Mouse (Mus musculus) neural tube, embryonic 15.5 days (tissue): Measurements from ENCODE around the gene Nos3. TPM values are rescaled to one million over a fixed set of nuclear protein-coding genes. Genes with fewer than 3 reads are reported as not detected.
A peak's percentile ranks its signal among the peaks of the same experiment; 100 is the strongest.

Experiments
- ATAC-seq: fragments of 200-750 bp; cut with Nextera tagmentation; 2 replicates; pipeline ENCODE4 v1.8.0; 2017; ENCODE audit warnings: mild to moderate bottlenecking, moderate TSS enrichment, moderate library complexity; ENCODE audit not compliant: low FRiP score
- H3K27ac ChIP-seq: fragments of 300-500 bp; sonication (generic); replicated peaks from 2 replicates; pipeline ENCODE4 v1.5.1; 2015; ENCODE audit warnings: mild to moderate bottlenecking, inconsistent platforms
- H3K27me3 ChIP-seq: fragments of 300-500 bp; sonication (generic); replicated peaks from 2 replicates; pipeline ENCODE4 v1.6.1; 2015; ENCODE audit warnings: inconsistent platforms
- H3K36me3 ChIP-seq: fragments of 300-500 bp; sonication (generic); 2 replicates; pipeline ENCODE4 v1.6.1; 2015; ENCODE audit warnings: inconsistent platforms
- H3K4me1 ChIP-seq: fragments of 300-500 bp; sonication (generic); 2 replicates; pipeline ENCODE4 v1.6.1; 2015; ENCODE audit warnings: inconsistent platforms
- H3K4me2 ChIP-seq: fragments of 300-500 bp; sonication (generic); 2 replicates; pipeline ENCODE4 v1.6.1; 2015; ENCODE audit warnings: inconsistent platforms, mild to moderate bottlenecking, moderate library complexity
- H3K4me3 ChIP-seq: fragments of 300-500 bp; sonication (generic); replicated peaks from 2 replicates; pipeline ENCODE4 v1.5.1; 2015; ENCODE audit warnings: mild to moderate bottlenecking, inconsistent platforms
- H3K9ac ChIP-seq: fragments of 300-500 bp; sonication (generic); replicated peaks from 2 replicates; pipeline ENCODE4 v1.6.1; 2015; ENCODE audit warnings: mild to moderate bottlenecking, inconsistent platforms
- H3K9me3 ChIP-seq: fragments of 300-500 bp; sonication (generic); replicated peaks from 2 replicates; pipeline ENCODE4 v1.6.1; 2016; ENCODE audit warnings: inconsistent platforms
- WGBS: fragments of 180-500 bp; shearing (Covaris S2); methylation state at CpG from one replicate; pipeline ENCODE4 v1.1.7; 2015; ENCODE audit warnings: mixed read lengths; 5-methylcytosine and 5-hydroxymethylcytosine counted together
- polyA plus RNA-seq: library from polyadenylated mRNA; unstranded; fragments of >200 nt; fragmentation: Nextera tagmentation; extraction: Ambion mirVana; gene quantifications from 2 replicates; pipeline ENCODE4 v1.2.1, GENCODE M21; 2015

Gene Nos3
- polyA plus RNA-seq, 1 experiment from 2014 or later = 9.3 TPM

- no peak overlapping the region for H3K9ac ChIP-seq
- H3K27ac ChIP-seq = no peak overlapping the region
- no peak overlapping the region for H3K4me2 ChIP-seq
- peaks cover 6% of the 10 kb centered on the region; the same call in 1 of the 2 replicates for H3K4me1 ChIP-seq
- H3K9me3 ChIP-seq = no peaks in the 10 kb centered on the region
- WGBS = 74% methylated on average over 3 of the region's 3 CpGs
- no peaks in the 10 kb centered on the region for H3K27me3 ChIP-seq
- no peak overlapping the region for H3K4me3 ChIP-seq
- no peak for ATAC-seq
- peaks cover 36% of the 10 kb centered on the region for H3K36me3 ChIP-seq
Observed at GRCm38 (mm10) chr5:24405389-24405876, 40.8 kb downstream of the Nos3 start.

GRCm38 (mm10) chr5:24408651-24409050 is 44.0 kb downstream of the Nos3 start:
- Histone ChIP-seq H3K27me3 (no peaks in the 10 kb centered on the region), H3K9me3 (no peaks in the 10 kb centered on the region), H3K4me2 (no peak overlapping the region), H3K4me3 (no peak overlapping the region), H3K36me3 (peaks cover 24% of the 10 kb centered on the region), H3K9ac (no peak overlapping the region), H3K27ac (no peak overlapping the region), H3K4me1 (no peaks in the 10 kb centered on the region)
- WGBS = 92% methylated on average over 13 of the region's 13 CpGs
- no peak for ATAC-seq

GRCm38 (mm10) chr5:24409466-24409865 is 44.9 kb downstream of the Nos3 start:
- WGBS = 78% methylated on average over 2 of the region's 2 CpGs
- no peaks in the 10 kb centered on the region for H3K4me1 ChIP-seq
- H3K9me3 ChIP-seq = no peaks in the 10 kb centered on the region
- no peak for ATAC-seq
- no peaks in the 10 kb centered on the region for H3K27me3 ChIP-seq
- H3K36me3 ChIP-seq = peaks cover 24% of the 10 kb centered on the region
- H3K4me2 ChIP-seq = no peak overlapping the region
- no peak overlapping the region for H3K27ac ChIP-seq
- H3K4me3 ChIP-seq = no peak overlapping the region
- no peak overlapping the region for H3K9ac ChIP-seq

- no peak for ATAC-seq
- Histone ChIP-seq H3K36me3 (peaks cover 5% of the 10 kb centered on the region), H3K27me3 (no peaks in the 10 kb centered on the region), H3K4me3 (no peak overlapping the region), H3K9ac (no peak overlapping the region), H3K4me1 (peaks cover 12% of the 10 kb centered on the region), H3K27ac (no peak overlapping the region), H3K4me2 (no peak overlapping the region), H3K9me3 (no peaks in the 10 kb centered on the region)
- 90% methylated on average over 2 of the region's 2 CpGs for WGBS
Observed at GRCm38 (mm10) chr5:24412063-24412462, 47.5 kb downstream of the Nos3 start.

- WGBS = 52% methylated on average over 11 of the region's 11 CpGs
- ATAC-seq = no peak
Observed at GRCm38 (mm10) chr5:24413042-24413693, 48.6 kb downstream of the Nos3 start, which contains the start of gene Asic3. Asic3 (plus strand) TSS chr5:24413392.

GRCm38 (mm10) chr5:24413938-24414337 is 49.3 kb downstream of the Nos3 start:
- Histone ChIP-seq H3K4me1 (peaks cover 14% of the 10 kb centered on the region), H3K4me3 (no peak overlapping the region), H3K27ac (no peak overlapping the region), H3K4me2 (no peak overlapping the region), H3K9me3 (no peaks in the 10 kb centered on the region), H3K36me3 (peaks cover 11% of the 10 kb centered on the region), H3K27me3 (no peaks in the 10 kb centered on the region), H3K9ac (no peak overlapping the region)
- 84% methylated on average over 13 of the region's 13 CpGs for WGBS
- no peak for ATAC-seq

More at GRCm38 (mm10) chr5:24413042-24413693, 48.6 kb downstream of the Nos3 start, which contains the start of gene Asic3:
- Histone ChIP-seq H3K36me3 (peaks cover 3% of the 10 kb centered on the region), H3K4me2 (no peak within 1 kb of the TSS), H3K9me3 (no peaks in the 10 kb centered on the region), H3K4me3 (no peak within 1 kb of the TSS), H3K27me3 (no peaks in the 10 kb centered on the region), H3K27ac (no peak within 1 kb of the TSS), H3K9ac (no peak within 1 kb of the TSS), H3K4me1 (peaks cover 12% of the 10 kb centered on the region)

GRCm38 (mm10) chr5:24416222-24416736 is 51.7 kb downstream of the Nos3 start:
- ATAC-seq = peak; percentile 66
- Histone ChIP-seq H3K4me3 (no peak overlapping the region), H3K4me1 (peaks cover 18% of the 10 kb centered on the region), H3K27me3 (no peaks in the 10 kb centered on the region), H3K27ac (no peak overlapping the region), H3K4me2 (peak overlapping the region; percentile 34), H3K9ac (no peak overlapping the region), H3K9me3 (no peaks in the 10 kb centered on the region), H3K36me3 (peaks cover 27% of the 10 kb centered on the region)
- 5% methylated on average over 21 of the region's 21 CpGs for WGBS

- no peak overlapping the region for H3K4me3 ChIP-seq
- no peaks in the 10 kb centered on the region for H3K27me3 ChIP-seq
- H3K9ac ChIP-seq = no peak overlapping the region
- ATAC-seq = no peak
- peaks cover 31% of the 10 kb centered on the region for H3K36me3 ChIP-seq
- 92% methylated on average over 10 of the region's 10 CpGs for WGBS
- H3K9me3 ChIP-seq = no peaks in the 10 kb centered on the region
- no peak overlapping the region for H3K4me2 ChIP-seq
- H3K27ac ChIP-seq = no peak overlapping the region
- H3K4me1 ChIP-seq = peaks cover 28% of the 10 kb centered on the region
Observed at GRCm38 (mm10) chr5:24417587-24417986, 53.0 kb downstream of the Nos3 start.

- Histone ChIP-seq H3K36me3 (peaks cover 31% of the 10 kb centered on the region), H3K4me3 (no peak overlapping the region), H3K9me3 (no peaks in the 10 kb centered on the region), H3K4me2 (no peak overlapping the region), H3K27me3 (no peaks in the 10 kb centered on the region), H3K9ac (no peak overlapping the region), H3K4me1 (peaks cover 48% of the 10 kb centered on the region), H3K27ac (no peak overlapping the region)
- 90% methylated on average over 9 of the region's 9 CpGs for WGBS
- no peak for ATAC-seq
Observed at GRCm38 (mm10) chr5:24420381-24420780, 55.8 kb downstream of the Nos3 start.

GRCm38 (mm10) chr5:24423129-24424003 is 58.8 kb downstream of the Nos3 start, which contains the start of the genes Cdk5 and Slc4a2:
Cdk5 (minus strand) TSS chr5:24423530.
Slc4a2 (plus strand) TSS chr5:24423837.
- H3K27ac ChIP-seq = peak within 1 kb of the TSS; percentile 94
- peak; percentile 93 for ATAC-seq
- peak within 1 kb of the TSS; percentile 81 for H3K9ac ChIP-seq
- H3K36me3 ChIP-seq = peaks cover 26% of the 10 kb centered on the region
- H3K4me3 ChIP-seq = peak within 1 kb of the TSS; percentile 60
- under 1% methylated on average over 46 of the region's 46 CpGs for WGBS
- H3K27me3 ChIP-seq = peaks cover 10% of the 10 kb centered on the region
- no peaks in the 10 kb centered on the region for H3K9me3 ChIP-seq
- H3K4me2 ChIP-seq = peak within 1 kb of the TSS; percentile 91
- peaks cover 65% of the 10 kb centered on the region for H3K4me1 ChIP-seq

GRCm38 (mm10) chr5:24424004-24424781 is 59.6 kb downstream of the Nos3 start:
- H3K27me3 ChIP-seq = peaks cover 10% of the 10 kb centered on the region

More at GRCm38 (mm10) chr5:24424004-24424781, 59.6 kb downstream of the Nos3 start:
- Histone ChIP-seq H3K4me1 (peaks cover 61% of the 10 kb centered on the region), H3K36me3 (peaks cover 18% of the 10 kb centered on the region), H3K4me2 (peak overlapping the region; percentile 91), H3K9ac (peak overlapping the region; percentile 59), H3K9me3 (no peaks in the 10 kb centered on the region), H3K4me3 (peak overlapping the region; percentile 60), H3K27ac (peak overlapping the region; percentile 94)
- peak; percentile 3; the same call in 1 of the 2 replicates for ATAC-seq
- WGBS = 14% methylated on average over 21 of the region's 21 CpGs
